Mouse (Mus musculus): ENCODE results near the gene Akr1c14. TPM values are rescaled to one million over a fixed set of nuclear protein-coding genes. Genes with fewer than 3 reads are reported as not detected.
A peak's percentile ranks its signal among the peaks of the same experiment; 100 is the strongest.
"Not testable (repeated sequence)": the region's sequence is repeated elsewhere in the genome, so short reads cannot be mapped to it uniquely, and the experiment has no call there.

Gene Akr1c14
- under 1 TPM; 0.68 TPM for total RNA-seq (2021)

DNA sequence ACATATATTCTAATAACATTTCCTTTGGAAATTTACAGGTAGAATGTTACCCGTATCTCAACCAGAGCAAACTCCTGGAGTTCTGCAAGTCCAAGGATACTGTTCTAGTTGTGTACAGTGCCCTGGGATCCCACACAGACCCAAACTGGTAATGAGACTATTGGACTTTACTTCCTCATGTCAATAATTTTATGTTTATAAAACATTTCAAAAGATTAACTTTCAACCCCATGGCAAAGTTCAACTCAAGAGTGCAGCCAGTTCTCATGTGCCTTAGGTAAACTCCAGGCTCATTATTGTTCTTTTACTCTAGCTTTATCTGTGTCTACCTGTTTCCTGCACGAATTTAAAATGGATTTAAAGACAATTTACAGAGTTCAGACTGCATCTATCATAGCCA is at the start of gene Akr1c14:
Akr1c14 (plus strand) TSS at position 293 of the 400 bp plus-strand sequence.
- no peak for DNase-seq
- intact Hi-C loops (cut with DNase I), result no loop called here

- peak; percentile 66 for DNase-seq
- intact Hi-C loops (cut with DNase I), result loop anchor here (5.0 kb wide), 1 partner anchor 334 kb away; no protein-coding TSS in a partner anchor
Measured at GRCm38 (mm10) chr13:4001687-4002086, 47.1 kb upstream of the Akr1c14 start.

- DNase-seq, result no peak
- intact Hi-C loops (cut with DNase I), result loop anchor here (5.0 to 10.0 kb wide), 2 partner anchors 272 to 604 kb away; no protein-coding TSS in a partner anchor
Measured at GRCm38 (mm10) chr13:4010784-4011183, 38.0 kb upstream of the Akr1c14 start.

- intact Hi-C loops (cut with DNase I), result loop anchor here (5.0 to 10.0 kb wide), 2 partner anchors 268 to 601 kb away; no protein-coding TSS in a partner anchor
- DNase-seq, result no peak
Measured at GRCm38 (mm10) chr13:4013811-4014210, 35.0 kb upstream of the Akr1c14 start.

DNA sequence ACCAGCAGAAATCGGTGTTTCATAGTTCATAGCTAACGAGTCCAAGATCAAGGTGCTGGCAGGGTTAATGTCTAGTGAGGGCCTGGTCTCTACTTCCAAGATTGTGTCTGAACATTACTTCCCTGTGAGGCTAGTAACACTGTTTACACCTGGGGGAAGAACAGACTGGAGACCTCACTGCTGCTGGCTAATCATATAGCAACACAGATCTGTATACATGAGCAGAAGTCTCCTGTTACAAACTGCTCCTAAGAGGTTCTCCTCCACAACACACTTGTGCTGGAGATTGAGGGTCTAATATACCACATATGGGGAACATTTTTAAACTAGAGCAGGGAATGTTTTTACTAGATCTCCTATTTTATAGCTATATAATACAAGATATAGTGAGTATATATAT is 18.9 kb upstream of the Akr1c14 start:
- intact Hi-C loops (cut with DNase I), result no loop called here
- no peak for DNase-seq

DNA sequence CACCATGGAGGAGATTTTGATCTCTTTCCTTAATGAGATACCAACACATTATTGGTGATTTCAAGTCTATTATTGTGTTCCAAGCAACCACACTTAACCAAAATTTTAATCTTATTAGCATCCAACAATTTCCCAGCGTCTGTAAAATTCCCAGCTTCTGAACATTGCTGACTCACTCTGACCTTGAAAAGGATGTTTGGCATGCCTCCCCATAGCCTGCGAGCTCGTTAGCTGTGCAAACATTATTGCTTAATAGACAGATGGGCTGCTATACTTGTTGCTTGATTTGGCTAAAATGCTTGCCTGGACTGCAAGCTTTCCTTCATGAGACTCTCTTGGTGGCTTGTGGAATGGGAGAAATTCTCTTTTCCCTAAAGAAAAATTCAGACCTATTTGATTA is 16.3 kb upstream of the Akr1c14 start:
- DNase-seq, result no peak
- intact Hi-C loops (cut with DNase I), result no loop called here

- intact Hi-C loops (cut with DNase I), result no loop called here
- no peak for DNase-seq
Measured at GRCm38 (mm10) chr13:4035052-4035451, 13.8 kb upstream of the Akr1c14 start.

- intact Hi-C loops (cut with DNase I), result no loop called here
- DNase-seq, result no peak
Measured at GRCm38 (mm10) chr13:4046113-4046512, 2.7 kb upstream of the Akr1c14 start.

- intact Hi-C loops (cut with DNase I), result no loop called here
- DNase-seq, result no peak
Measured at GRCm38 (mm10) chr13:4046841-4047240, 2.0 kb upstream of the Akr1c14 start.

DNA sequence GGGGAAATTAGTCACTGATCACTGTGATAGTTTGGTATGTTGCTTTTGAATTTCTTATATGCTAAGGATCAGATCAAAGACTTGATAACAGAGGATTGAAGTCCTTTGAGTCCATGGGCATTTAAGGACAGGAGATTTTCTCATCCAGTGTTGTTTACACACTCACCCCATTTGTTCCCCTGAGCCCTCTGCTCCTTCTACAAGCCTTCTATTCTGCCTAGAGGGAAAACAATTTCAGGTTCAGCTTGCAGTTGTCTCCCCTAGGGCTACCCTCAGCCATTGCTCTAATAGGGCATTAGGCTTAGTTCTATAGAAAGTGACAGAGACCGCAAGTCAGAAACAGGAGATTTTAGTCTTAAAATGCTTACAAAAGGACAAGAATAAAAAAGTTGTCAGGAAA is 585 bp upstream of the Akr1c14 start:
- DNase-seq, result no peak
- intact Hi-C loops (cut with DNase I), result no loop called here

- no peak for DNase-seq
- intact Hi-C loops (cut with DNase I), result no loop called here
Measured at GRCm38 (mm10) chr13:4049655-4050054, 844 bp downstream of the Akr1c14 start.

DNA sequence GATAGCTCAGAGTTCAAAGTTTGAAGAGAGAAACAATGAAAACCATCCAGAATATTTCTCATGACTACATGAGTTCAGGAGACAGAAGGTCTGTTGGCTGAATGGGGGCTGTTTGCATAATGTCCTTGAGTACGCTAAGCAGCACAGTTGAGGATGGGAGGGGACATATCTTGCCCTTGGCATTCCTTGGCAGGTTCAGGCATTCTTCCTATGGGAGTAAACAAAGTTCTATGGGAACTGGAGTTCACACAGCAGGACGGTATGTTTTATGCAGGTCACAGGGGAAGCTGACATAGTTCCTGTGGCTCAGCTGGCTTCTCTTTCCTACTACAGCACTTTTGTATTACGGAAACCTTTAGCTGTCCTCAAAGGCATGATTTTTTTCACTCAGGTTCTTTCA is 6.6 kb downstream of the Akr1c14 start:
- no peak for DNase-seq
- intact Hi-C loops (cut with DNase I), result no loop called here

DNA sequence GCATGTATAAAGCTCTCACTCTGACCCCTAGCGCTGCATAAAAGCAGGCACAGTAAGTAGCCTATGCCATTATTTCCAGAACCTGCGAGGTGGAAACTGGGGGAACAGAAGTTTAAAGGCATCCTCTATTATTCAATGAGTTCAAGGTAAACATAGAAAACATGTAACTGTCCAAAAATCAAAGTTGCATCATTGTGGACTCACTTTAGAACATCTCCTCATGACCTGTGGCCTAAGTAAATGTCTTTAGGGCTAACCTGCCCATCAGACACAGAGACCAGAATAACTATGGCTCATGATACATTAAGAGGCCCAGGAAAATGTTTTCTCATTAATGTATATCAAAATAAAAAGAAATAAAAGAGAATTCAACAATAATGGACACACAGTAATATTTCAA is 7.4 kb downstream of the Akr1c14 start:
- intact Hi-C loops (cut with DNase I), result no loop called here
- no peak for DNase-seq

GRCm38 (mm10) chr13:4058239-4058638 is 9.4 kb downstream of the Akr1c14 start:
- DNase-seq; intact Hi-C loops (cut with DNase I): not testable (repeated sequence)

GRCm38 (mm10) chr13:4059363-4059762 is 10.6 kb downstream of the Akr1c14 start:
- intact Hi-C loops (cut with DNase I), result no loop called here

DNA sequence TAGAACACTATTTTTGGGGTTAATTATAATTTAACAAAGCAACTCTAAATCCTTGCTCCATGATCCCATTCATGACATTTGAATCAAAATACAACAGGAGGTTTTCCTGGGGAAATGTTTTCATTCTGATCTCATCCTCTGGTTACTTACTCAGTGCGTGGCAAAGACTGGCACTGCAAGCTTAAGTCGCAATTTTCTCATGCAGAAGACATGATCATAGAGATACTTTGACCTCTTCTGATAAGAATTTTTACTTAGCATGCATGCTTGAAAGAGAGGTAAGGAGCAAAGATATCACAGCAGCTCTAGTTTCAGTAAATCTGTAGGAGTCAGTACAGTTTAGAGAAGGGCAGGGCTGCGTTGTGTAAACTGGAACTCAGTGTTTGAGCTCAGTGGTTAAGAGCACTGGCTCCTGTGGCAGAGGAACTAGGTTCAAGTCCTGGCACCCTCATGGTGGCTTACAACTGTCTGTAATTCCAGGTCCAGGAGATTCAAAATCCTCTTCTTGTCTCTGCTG is 11.5 kb downstream of the Akr1c14 start:
- DNase-seq, result no peak
- intact Hi-C loops (cut with DNase I), result no loop called here

More at GRCm38 (mm10) chr13:4059363-4059762, 10.6 kb downstream of the Akr1c14 start:
- no peak for DNase-seq

- intact Hi-C loops (cut with DNase I), result no loop called here
- DNase-seq, result no peak
Measured at GRCm38 (mm10) chr13:4076517-4077435, 28.0 kb downstream of the Akr1c14 start.

DNA sequence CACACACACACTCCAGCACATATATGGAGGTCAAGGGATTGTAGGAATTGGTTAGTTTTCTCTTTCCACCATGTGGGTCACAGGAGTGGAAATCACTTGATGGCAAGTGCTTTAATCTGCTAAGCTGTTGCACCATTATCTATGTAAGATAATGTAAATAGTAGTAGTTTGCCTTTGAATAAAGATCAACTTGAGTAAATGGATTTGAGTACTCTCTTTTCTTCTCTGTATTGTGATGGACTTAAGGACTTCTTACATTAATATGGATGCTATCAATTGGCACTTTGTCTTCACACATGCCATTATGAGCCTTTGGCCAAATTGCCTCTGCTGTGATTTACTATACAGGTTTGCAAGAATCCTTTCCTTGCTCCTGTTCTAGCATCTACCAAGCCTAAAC is 31.1 kb downstream of the Akr1c14 start:
- no peak for DNase-seq
- intact Hi-C loops (cut with DNase I), result no loop called here

GRCm38 (mm10) chr13:4101691-4102090 is 52.9 kb downstream of the Akr1c14 start:
- DNase-seq, result no peak
- intact Hi-C loops (cut with DNase I), result no loop called here

- intact Hi-C loops (cut with DNase I), result no loop called here
- DNase-seq, result no peak
Measured at GRCm38 (mm10) chr13:4102721-4103120, 53.9 kb downstream of the Akr1c14 start.

DNA sequence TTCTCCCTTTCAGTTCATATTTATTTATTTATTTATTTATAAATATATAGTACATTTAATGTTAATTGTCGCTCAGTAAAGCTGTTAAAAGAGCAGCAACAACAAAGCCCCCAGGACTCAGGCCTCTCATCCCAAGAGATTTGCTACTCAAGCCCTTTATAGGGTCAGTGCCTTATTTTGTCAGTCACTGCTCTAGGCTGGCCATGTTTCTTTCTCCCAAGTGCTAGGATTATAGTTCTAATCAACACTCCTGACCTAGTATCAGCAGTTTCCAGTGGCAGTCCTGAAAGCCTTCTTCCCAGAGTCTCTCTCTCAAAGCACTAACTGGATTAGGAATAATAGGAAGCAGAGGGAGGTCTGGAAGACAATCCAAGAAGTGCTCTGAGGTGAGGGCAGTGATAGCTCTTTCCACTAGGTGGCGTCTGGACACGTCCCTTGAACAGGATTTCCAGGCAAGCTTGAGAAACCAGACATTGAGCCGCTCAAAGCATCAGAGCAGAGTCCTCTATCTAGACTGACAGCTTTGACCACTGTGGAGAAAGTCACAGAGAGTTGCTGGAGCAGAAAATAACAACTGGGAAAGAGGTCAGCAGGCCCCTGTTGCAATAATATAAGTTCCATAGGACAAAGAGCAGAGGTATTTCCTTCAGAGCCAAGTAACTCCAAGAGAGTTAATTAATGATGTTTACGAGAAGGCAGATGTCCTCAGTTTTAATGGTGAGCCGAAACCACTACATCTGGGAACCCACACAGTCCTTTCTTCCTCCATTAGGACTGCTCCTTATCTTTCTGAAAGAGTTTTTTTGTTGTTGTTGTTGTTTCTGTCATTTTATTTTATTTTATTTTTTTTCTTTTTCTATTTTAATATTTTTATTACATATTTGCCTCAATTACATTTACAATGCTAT is 61.7 kb downstream of the Akr1c14 start:
- DNase-seq, result peak; percentile 58
- intact Hi-C loops (cut with DNase I), result no loop called here
